Mouse (Mus musculus): ENCODE measurements around the gene Ripk4. TPM values are rescaled to one million over a fixed set of nuclear protein-coding genes. Genes with fewer than 3 reads are reported as not detected.

Gene Ripk4
- total RNA-seq, 1 experiment, result 8.0 TPM

DNA sequence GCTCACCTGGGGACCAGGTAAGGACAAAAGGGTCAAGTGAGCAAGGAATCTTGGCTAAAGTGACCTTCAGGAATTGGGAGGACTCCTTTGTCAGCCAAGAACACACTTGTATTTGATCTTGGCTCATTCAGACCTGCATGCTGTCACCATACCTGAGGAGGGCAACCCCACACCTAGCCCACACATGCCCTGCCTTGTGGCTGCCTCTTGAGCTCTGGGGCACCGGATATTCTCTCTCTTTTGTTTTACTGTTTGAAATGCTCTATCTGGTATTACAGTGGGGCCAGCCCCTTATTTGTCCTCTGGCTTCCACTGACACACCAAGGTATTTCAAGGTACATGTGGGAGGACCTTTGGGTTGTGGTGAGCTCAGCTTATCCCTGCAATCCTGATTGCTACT is 43.5 kb downstream of the Ripk4 start:
- no peaks in the 10 kb centered on the region for H3K9me3 ChIP-seq (ENCODE audit: control insufficient read depth, insufficient read depth, low read depth, low read length)
- no peak overlapping the region for H3K27ac ChIP-seq (ENCODE audit: insufficient read depth, low read depth, low read length, poor library complexity, severe bottlenecking)
- no peak overlapping the region for H3K9ac ChIP-seq (ENCODE audit: insufficient read depth, low read depth, low read length, poor library complexity, severe bottlenecking)
- in situ Hi-C loops (cut with MboI; ENCODE audit: low sequenced_read_pairs in 2 of 2, unreplicated experiment in 2 of 2), result no loop called here
- TF ChIP-seq ZNF384 (IDR thresholded peaks at IDR 0.05; ENCODE audit: low read depth, low read length) (no peak), MAFK (IDR thresholded peaks at IDR 0.05; ENCODE audit: insufficient read depth, low read depth, low read length) (no peak), HCFC1 (IDR thresholded peaks at IDR 0.05; ENCODE audit: borderline replicate concordance, insufficient read depth, low read length) (no peak), CHD2 (IDR thresholded peaks at IDR 0.05; ENCODE audit: low read depth, low read length) (no peak), ZC3H11A (IDR thresholded peaks at IDR 0.05; ENCODE audit: borderline replicate concordance, low read depth, low read length) (no peak)
- no peak for DNase-seq (ENCODE audit: low read depth, low spot score)
- H3K4me3 ChIP-seq (ENCODE audit: insufficient read depth in 1 of 2, low read depth in 1 of 2, low read length in 2 of 2, poor library complexity in 1 of 2, severe bottlenecking in 1 of 2), result no peak overlapping the region
- peaks cover 0 to 2% of the 10 kb centered on the region in 2 experiments; a peak in 1 of 4 replicates for H3K4me1 ChIP-seq (ENCODE audit: control insufficient read depth in 2 of 2, insufficient read depth in 2 of 2, low read length in 2 of 2, poor library complexity in 1 of 2)
- no peaks in the 10 kb centered on the region for H3K36me3 ChIP-seq (ENCODE audit: control insufficient read depth, insufficient read depth, low read length, poor library complexity, severe bottlenecking)

DNA sequence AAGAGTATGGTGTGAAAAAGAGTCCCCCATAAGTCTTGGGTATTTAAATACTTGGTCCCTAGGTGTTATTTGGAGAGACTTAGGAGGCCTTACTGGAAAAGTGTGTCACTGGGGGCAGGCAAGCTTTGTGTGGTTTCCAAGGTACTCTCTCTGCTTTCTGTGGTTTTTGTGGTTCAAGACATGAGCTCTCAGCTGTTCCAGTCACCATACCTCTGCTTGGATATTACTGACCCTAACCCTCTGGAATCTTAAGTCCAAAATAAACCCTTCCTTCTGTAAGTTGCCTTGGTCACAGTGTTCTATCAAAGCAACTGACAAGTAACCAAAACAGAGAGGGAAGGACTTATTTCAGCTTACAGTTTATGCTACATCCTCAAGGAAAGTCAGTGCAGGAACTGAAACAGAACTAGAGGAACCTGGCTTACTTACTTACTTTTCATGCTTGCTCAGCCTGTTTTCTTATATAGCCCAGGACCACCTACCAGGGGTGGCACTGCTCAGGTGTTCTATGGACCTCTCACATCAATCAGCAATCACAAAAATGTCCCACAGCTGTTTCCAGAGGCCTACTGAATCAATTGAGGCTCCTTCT is 44.1 kb downstream of the Ripk4 start:
- Histone ChIP-seq H3K36me3 (ENCODE audit: control insufficient read depth, insufficient read depth, low read length, poor library complexity, severe bottlenecking) (no peaks in the 10 kb centered on the region), H3K4me1 (ENCODE audit: control insufficient read depth in 2 of 2, insufficient read depth in 2 of 2, low read length in 2 of 2, poor library complexity in 1 of 2) (peaks cover 0 to 2% of the 10 kb centered on the region in 2 experiments; a peak in 1 of 4 replicates), H3K9me3 (ENCODE audit: control insufficient read depth, insufficient read depth, low read depth, low read length) (no peaks in the 10 kb centered on the region), H3K9ac (ENCODE audit: insufficient read depth, low read depth, low read length, poor library complexity, severe bottlenecking) (no peak overlapping the region), H3K4me3 (ENCODE audit: insufficient read depth in 1 of 2, low read depth in 1 of 2, low read length in 2 of 2, poor library complexity in 1 of 2, severe bottlenecking in 1 of 2) (no peak overlapping the region), H3K27ac (ENCODE audit: insufficient read depth, low read depth, low read length, poor library complexity, severe bottlenecking) (no peak overlapping the region)
- no peak for DNase-seq (ENCODE audit: low read depth, low spot score)
- in situ Hi-C loops (cut with MboI; ENCODE audit: low sequenced_read_pairs in 2 of 2, unreplicated experiment in 2 of 2), result no loop called here
- TF ChIP-seq MAFK (IDR thresholded peaks at IDR 0.05; ENCODE audit: insufficient read depth, low read depth, low read length) (no peak), CHD2 (IDR thresholded peaks at IDR 0.05; ENCODE audit: low read depth, low read length) (no peak), ZNF384 (IDR thresholded peaks at IDR 0.05; ENCODE audit: low read depth, low read length) (no peak), HCFC1 (IDR thresholded peaks at IDR 0.05; ENCODE audit: borderline replicate concordance, insufficient read depth, low read length) (no peak), ZC3H11A (IDR thresholded peaks at IDR 0.05; ENCODE audit: borderline replicate concordance, low read depth, low read length) (no peak)

DNA sequence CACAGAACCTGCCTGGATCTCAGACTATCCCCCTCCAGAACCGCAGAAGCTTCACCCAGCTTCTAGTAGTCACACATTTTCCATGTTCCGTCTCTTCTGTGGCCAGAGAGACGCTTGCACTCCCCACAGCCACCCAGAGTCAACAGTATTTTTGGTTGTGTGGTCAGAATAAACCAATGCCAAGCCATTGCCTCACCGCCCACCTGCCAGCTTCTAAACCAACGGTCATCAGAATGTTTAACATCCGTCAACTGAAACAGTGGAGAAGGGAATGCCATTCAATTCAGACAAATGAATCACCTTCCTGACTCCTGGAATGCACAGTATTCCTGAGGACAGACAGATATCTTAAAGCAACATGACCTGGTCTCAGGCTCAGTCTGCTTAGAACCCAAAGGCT is 47.0 kb downstream of the Ripk4 start:
- no peak overlapping the region for H3K9ac ChIP-seq (ENCODE audit: insufficient read depth, low read depth, low read length, poor library complexity, severe bottlenecking)
- in situ Hi-C loops (cut with MboI; ENCODE audit: low sequenced_read_pairs in 2 of 2, unreplicated experiment in 2 of 2), result no loop called here
- peaks cover 0 to 3% of the 10 kb centered on the region in 2 experiments; a peak in 1 of 4 replicates for H3K4me1 ChIP-seq (ENCODE audit: control insufficient read depth in 2 of 2, insufficient read depth in 2 of 2, low read length in 2 of 2, poor library complexity in 1 of 2)
- no peaks in the 10 kb centered on the region for H3K9me3 ChIP-seq (ENCODE audit: control insufficient read depth, insufficient read depth, low read depth, low read length)
- H3K36me3 ChIP-seq (ENCODE audit: control insufficient read depth, insufficient read depth, low read length, poor library complexity, severe bottlenecking), result no peaks in the 10 kb centered on the region
- H3K4me3 ChIP-seq (ENCODE audit: insufficient read depth in 1 of 2, low read depth in 1 of 2, low read length in 2 of 2, poor library complexity in 1 of 2, severe bottlenecking in 1 of 2), result no peak overlapping the region
- DNase-seq (ENCODE audit: low read depth, low spot score), result no peak
- TF ChIP-seq HCFC1 (IDR thresholded peaks at IDR 0.05; ENCODE audit: borderline replicate concordance, insufficient read depth, low read length), result no peak
- no peak for TF ChIP-seq MAFK (IDR thresholded peaks at IDR 0.05; ENCODE audit: insufficient read depth, low read depth, low read length)
- no peak for TF ChIP-seq ZC3H11A (IDR thresholded peaks at IDR 0.05; ENCODE audit: borderline replicate concordance, low read depth, low read length)
- TF ChIP-seq CHD2 (IDR thresholded peaks at IDR 0.05; ENCODE audit: low read depth, low read length), result no peak
- no peak overlapping the region for H3K27ac ChIP-seq (ENCODE audit: insufficient read depth, low read depth, low read length, poor library complexity, severe bottlenecking)

DNA sequence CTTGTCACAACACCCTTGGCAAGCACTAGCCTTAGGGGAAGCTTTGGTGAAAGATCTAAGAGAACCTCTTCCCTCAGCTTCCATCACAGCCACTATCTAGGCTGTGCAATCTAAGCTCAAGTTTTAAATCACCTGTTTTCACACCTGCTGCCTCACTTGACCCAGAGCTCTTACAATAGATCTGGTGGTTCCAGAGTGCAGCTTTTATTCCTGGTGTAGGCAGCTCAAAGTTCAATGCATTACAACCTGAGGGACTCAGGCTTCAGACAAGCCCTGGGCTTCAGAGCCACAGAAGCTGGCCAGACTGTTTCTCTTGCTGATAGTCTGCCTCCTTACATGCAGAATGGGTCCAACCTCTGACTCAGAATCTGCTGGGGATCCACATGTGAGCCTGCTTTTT is 51.5 kb downstream of the Ripk4 start:
- Histone ChIP-seq H3K4me3 (ENCODE audit: insufficient read depth in 1 of 2, low read depth in 1 of 2, low read length in 2 of 2, poor library complexity in 1 of 2, severe bottlenecking in 1 of 2) (no peak overlapping the region), H3K36me3 (ENCODE audit: control insufficient read depth, insufficient read depth, low read length, poor library complexity, severe bottlenecking) (no peaks in the 10 kb centered on the region), H3K9me3 (ENCODE audit: control insufficient read depth, insufficient read depth, low read depth, low read length) (no peaks in the 10 kb centered on the region), H3K9ac (ENCODE audit: insufficient read depth, low read depth, low read length, poor library complexity, severe bottlenecking) (no peak overlapping the region), H3K27ac (ENCODE audit: insufficient read depth, low read depth, low read length, poor library complexity, severe bottlenecking) (no peak overlapping the region), H3K4me1 (ENCODE audit: control insufficient read depth in 2 of 2, insufficient read depth in 2 of 2, low read length in 2 of 2, poor library complexity in 1 of 2) (0 out of 4 replicates have a peak, but pooled peaks cover 0 to 3% of the 10 kb centered on the region in 2 experiments)
- TF ChIP-seq ZNF384 (IDR thresholded peaks at IDR 0.05; ENCODE audit: low read depth, low read length), result no peak
- TF ChIP-seq ZC3H11A (IDR thresholded peaks at IDR 0.05; ENCODE audit: borderline replicate concordance, low read depth, low read length), result no peak
- no peak for TF ChIP-seq CHD2 (IDR thresholded peaks at IDR 0.05; ENCODE audit: low read depth, low read length)
- no peak for TF ChIP-seq MAFK (IDR thresholded peaks at IDR 0.05; ENCODE audit: insufficient read depth, low read depth, low read length)
- no peak for TF ChIP-seq HCFC1 (IDR thresholded peaks at IDR 0.05; ENCODE audit: borderline replicate concordance, insufficient read depth, low read length)
- no peak for DNase-seq (ENCODE audit: low read depth, low spot score)
- in situ Hi-C loops (cut with MboI; ENCODE audit: low sequenced_read_pairs in 2 of 2, unreplicated experiment in 2 of 2), result no loop called here

All from ES-E14 (cell line).